Mouse (Mus musculus): ENCODE measurements around the gene Hip1. TPM values are rescaled to one million over a fixed set of nuclear protein-coding genes. Genes with fewer than 3 reads are reported as not detected.

Hip1 gene
- total RNA-seq (2014; fragmentation: Nextera tagmentation) (not detected in 2 replicates), total RNA-seq (2017) (0.17 and 0.38 TPM in 2 replicates), polyA plus RNA-seq (2012) (not detected in 2 replicates)

GRCm38 (mm10) chr5:135544865-135545797, at the start of gene Hip1:
Gene Hip1, minus strand, starts transcription at chr5:135545120.
- DNase-seq (ENCODE audit: low spot score) (no peak), ATAC-seq (ENCODE audit: extremely low read depth, insufficient number of reproducible peaks, low FRiP score, poor library complexity, severe bottlenecking) (no peak)
- Histone ChIP-seq H3K9me3 (replicated peaks) (no peaks in the 10 kb centered on the region), H3K4me3 (ENCODE audit: low read depth, low read length) (no peak within 1 kb of the TSS), H3K27me3 (ENCODE audit: insufficient read depth, low read length) (peaks cover 17% of the 10 kb centered on the region; the same call in 1 of the 2 replicates), H3K36me3 (replicated peaks) (no peaks in the 10 kb centered on the region), H3K4me1 (ENCODE audit: insufficient read depth, low read depth, low read length) (no peaks in the 10 kb centered on the region)
- TF ChIP-seq GATA2 (IDR thresholded peaks at IDR 0.05; ENCODE audit: borderline replicate concordance, low read depth, low read length) (no peak), TAL1 (conservative IDR thresholded peaks at IDR 0.05; ENCODE audit: low read depth, low read length) (no peak), CTCF (IDR thresholded peaks at IDR 0.05; ENCODE audit: low read depth, low read length) (no peak), GATA1 (IDR thresholded peaks at IDR 0.05; ENCODE audit: borderline replicate concordance, low read length) (no peak), POLR2AphosphoS5 (IDR thresholded peaks at IDR 0.05; ENCODE audit: insufficient replicate concordance, low read depth, low read length) (no peak)

DNA sequence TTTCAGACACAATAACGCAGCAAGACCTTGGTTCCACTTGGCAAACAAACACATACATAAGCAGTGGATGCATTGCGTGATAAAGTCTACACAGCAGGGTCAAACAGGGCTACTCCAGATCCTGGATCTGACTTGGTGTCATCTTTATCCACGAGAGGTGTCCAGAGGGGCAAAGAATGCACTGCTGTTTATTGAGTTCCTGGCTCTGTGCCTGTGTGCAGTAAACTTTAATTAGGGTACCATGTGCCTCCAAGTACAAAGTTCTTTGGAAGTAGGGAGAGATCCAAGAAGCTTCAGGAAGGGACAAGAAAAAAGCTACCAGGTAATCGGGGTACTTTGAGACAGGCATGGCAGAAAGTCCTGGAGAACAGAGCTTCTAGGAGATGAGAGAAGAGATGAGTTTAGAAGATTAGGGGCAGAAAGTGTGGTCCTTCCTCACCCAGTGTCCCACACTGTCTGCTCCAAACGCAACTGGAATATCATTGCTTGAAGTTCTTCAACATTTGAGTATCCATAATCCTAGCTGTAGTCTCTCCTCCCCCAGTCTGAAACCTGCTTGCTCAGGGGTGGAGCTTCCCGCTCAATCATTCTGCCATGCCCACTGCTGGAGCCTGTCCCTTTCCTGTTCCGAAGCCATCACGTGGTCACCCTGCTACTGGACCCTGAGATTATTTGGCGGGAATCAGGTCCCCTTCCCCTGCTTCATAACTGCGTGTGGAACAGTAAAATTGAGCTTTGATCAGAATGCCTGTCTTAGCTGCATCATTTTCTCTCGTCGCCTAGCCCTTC, 45.3 kb upstream of the Hip1 start:
- H3K36me3 ChIP-seq (replicated peaks) = no peaks in the 10 kb centered on the region
- TF ChIP-seq TAL1 (conservative IDR thresholded peaks at IDR 0.05; ENCODE audit: low read depth, low read length) (no peak), POLR2AphosphoS5 (IDR thresholded peaks at IDR 0.05; ENCODE audit: insufficient replicate concordance, low read depth, low read length) (no peak), GATA1 (IDR thresholded peaks at IDR 0.05; ENCODE audit: borderline replicate concordance, low read length) (no peak)
- H3K27me3 ChIP-seq (ENCODE audit: insufficient read depth, low read length) = no peaks in the 10 kb centered on the region
- H3K4me3 ChIP-seq (ENCODE audit: low read depth, low read length) = no peak overlapping the region
- H3K4me1 ChIP-seq (ENCODE audit: insufficient read depth, low read depth, low read length) = no peaks in the 10 kb centered on the region
- H3K9me3 ChIP-seq (replicated peaks) = 0 out of 2 replicates have a peak, but pooled peaks cover 4% of the 10 kb centered on the region
- no peak for ATAC-seq (ENCODE audit: extremely low read depth, insufficient number of reproducible peaks, low FRiP score, poor library complexity, severe bottlenecking)
- no peak for DNase-seq (ENCODE audit: low spot score)

DNA sequence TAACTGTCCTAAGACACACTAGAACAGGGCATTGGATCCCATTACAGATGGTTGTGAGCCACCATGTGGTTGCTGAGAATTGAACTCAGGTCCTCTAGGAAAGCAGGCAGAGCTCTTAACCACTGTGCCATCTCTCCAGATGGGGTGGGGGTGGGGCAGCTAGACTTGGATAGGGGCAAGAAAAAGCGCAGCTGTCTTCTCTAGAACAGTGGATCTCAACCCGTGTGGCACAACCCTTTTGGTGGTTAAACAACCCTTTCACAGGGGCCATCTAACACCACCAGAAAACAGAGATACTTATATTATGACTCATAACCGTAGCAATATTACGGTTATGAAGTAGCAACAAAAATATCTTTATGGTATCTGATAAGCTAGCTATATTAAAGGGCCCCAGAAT, 42.8 kb upstream of the Hip1 start:
- no peak for TF ChIP-seq POLR2AphosphoS5 (IDR thresholded peaks at IDR 0.05; ENCODE audit: insufficient replicate concordance, low read depth, low read length)
- TF ChIP-seq GATA2 (IDR thresholded peaks at IDR 0.05; ENCODE audit: borderline replicate concordance, low read depth, low read length) = no peak
- no peak for TF ChIP-seq CTCF (IDR thresholded peaks at IDR 0.05; ENCODE audit: low read depth, low read length)
- no peak for TF ChIP-seq GATA1 (IDR thresholded peaks at IDR 0.05; ENCODE audit: borderline replicate concordance, low read length)
- TF ChIP-seq TAL1 (conservative IDR thresholded peaks at IDR 0.05; ENCODE audit: low read depth, low read length) = no peak
- Histone ChIP-seq H3K4me3 (ENCODE audit: low read depth, low read length) (no peak overlapping the region), H3K4me1 (ENCODE audit: insufficient read depth, low read depth, low read length) (no peaks in the 10 kb centered on the region), H3K27me3 (ENCODE audit: insufficient read depth, low read length) (no peaks in the 10 kb centered on the region), H3K9me3 (replicated peaks) (0 out of 2 replicates have a peak, but pooled peaks cover 4% of the 10 kb centered on the region), H3K36me3 (replicated peaks) (no peaks in the 10 kb centered on the region)
- DNase-seq (ENCODE audit: low spot score) = no peak
- no peak for ATAC-seq (ENCODE audit: extremely low read depth, insufficient number of reproducible peaks, low FRiP score, poor library complexity, severe bottlenecking)

DNA sequence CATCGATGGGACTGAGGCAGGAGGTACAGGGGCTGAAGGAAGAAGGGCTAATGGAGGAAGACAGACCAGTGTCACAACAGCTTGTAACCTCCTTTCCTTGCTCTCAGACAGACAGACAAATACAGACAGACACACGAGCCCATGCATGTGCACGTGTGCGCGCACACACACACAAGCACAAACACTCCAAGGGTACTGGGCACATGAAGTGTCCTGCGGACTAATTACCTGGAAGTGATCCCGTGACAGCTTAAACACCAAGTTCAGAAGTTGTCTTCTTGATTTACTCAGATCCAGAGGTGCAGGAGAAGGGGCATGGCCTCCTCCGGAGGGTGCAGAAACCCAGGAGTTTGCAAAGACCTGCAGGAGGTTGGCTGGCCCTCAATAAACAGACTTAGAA, 40.8 kb upstream of the Hip1 start:
- no peaks in the 10 kb centered on the region for H3K36me3 ChIP-seq (replicated peaks)
- H3K27me3 ChIP-seq (ENCODE audit: insufficient read depth, low read length) = no peaks in the 10 kb centered on the region
- ATAC-seq (ENCODE audit: extremely low read depth, insufficient number of reproducible peaks, low FRiP score, poor library complexity, severe bottlenecking) (no peak), DNase-seq (ENCODE audit: low spot score) (no peak)
- 0 out of 2 replicates have a peak, but pooled peaks cover 4% of the 10 kb centered on the region for H3K9me3 ChIP-seq (replicated peaks)
- no peak overlapping the region for H3K4me3 ChIP-seq (ENCODE audit: low read depth, low read length)
- H3K4me1 ChIP-seq (ENCODE audit: insufficient read depth, low read depth, low read length) = no peaks in the 10 kb centered on the region
- no peak for TF ChIP-seq POLR2AphosphoS5 (IDR thresholded peaks at IDR 0.05; ENCODE audit: insufficient replicate concordance, low read depth, low read length)
- no peak for TF ChIP-seq TAL1 (conservative IDR thresholded peaks at IDR 0.05; ENCODE audit: low read depth, low read length)
- no peak for TF ChIP-seq GATA2 (IDR thresholded peaks at IDR 0.05; ENCODE audit: borderline replicate concordance, low read depth, low read length)
- TF ChIP-seq CTCF (IDR thresholded peaks at IDR 0.05; ENCODE audit: low read depth, low read length) = no peak
- no peak for TF ChIP-seq GATA1 (IDR thresholded peaks at IDR 0.05; ENCODE audit: borderline replicate concordance, low read length)

DNA sequence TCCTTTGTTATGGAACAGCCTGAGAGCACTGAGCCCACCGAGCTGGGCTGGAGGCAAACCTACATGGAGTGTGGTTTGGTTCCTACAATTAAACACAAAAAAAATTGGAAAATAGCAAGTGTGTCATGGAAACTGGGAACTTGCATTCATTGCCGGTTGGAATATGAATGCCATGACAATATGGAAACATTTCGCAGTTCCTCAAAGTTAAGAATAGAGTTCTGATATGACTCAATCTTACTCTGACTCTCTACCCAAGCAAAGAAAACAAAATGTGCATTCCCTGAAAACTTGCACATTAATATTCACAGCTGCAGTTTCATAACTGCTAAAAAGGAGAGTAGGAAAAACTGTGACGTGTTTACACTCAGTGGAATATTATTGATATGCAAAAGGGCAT, 37.4 kb upstream of the Hip1 start:
- H3K4me1 ChIP-seq (ENCODE audit: insufficient read depth, low read depth, low read length) = no peaks in the 10 kb centered on the region
- no peaks in the 10 kb centered on the region for H3K27me3 ChIP-seq (ENCODE audit: insufficient read depth, low read length)
- no peak overlapping the region for H3K4me3 ChIP-seq (ENCODE audit: low read depth, low read length)
- no peak for DNase-seq (ENCODE audit: low spot score)
- no peaks in the 10 kb centered on the region for H3K36me3 ChIP-seq (replicated peaks)
- ATAC-seq (ENCODE audit: extremely low read depth, insufficient number of reproducible peaks, low FRiP score, poor library complexity, severe bottlenecking) = no peak
- no peaks in the 10 kb centered on the region for H3K9me3 ChIP-seq (replicated peaks)
- TF ChIP-seq GATA2 (IDR thresholded peaks at IDR 0.05; ENCODE audit: borderline replicate concordance, low read depth, low read length) (no peak), POLR2AphosphoS5 (IDR thresholded peaks at IDR 0.05; ENCODE audit: insufficient replicate concordance, low read depth, low read length) (no peak), CTCF (IDR thresholded peaks at IDR 0.05; ENCODE audit: low read depth, low read length) (no peak), TAL1 (conservative IDR thresholded peaks at IDR 0.05; ENCODE audit: low read depth, low read length) (no peak), GATA1 (IDR thresholded peaks at IDR 0.05; ENCODE audit: borderline replicate concordance, low read length) (no peak)

DNA sequence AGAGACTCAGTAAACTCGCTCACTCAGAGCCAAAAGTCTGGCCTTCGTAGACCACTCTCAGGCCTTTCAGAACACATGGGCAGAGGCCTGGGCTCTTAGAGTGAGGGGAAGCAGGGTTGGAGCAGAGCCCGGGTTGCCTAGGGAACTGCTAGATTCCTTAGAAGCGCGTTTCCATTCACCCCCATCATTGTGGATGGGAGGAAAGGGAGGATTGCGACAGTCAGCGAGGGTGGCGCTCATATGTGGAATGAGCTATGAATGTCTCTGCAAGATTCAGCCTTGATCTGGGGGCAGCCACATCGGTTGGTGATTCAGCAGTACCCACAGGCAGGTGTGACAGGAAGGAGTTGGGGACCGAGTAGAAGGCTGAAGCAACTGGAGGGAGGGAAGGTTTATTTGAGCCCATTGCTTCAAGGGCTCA, 34.4 kb upstream of the Hip1 start:
- H3K4me1 ChIP-seq (ENCODE audit: insufficient read depth, low read depth, low read length) = no peaks in the 10 kb centered on the region
- no peaks in the 10 kb centered on the region for H3K36me3 ChIP-seq (replicated peaks)
- no peaks in the 10 kb centered on the region for H3K27me3 ChIP-seq (ENCODE audit: insufficient read depth, low read length)
- TF ChIP-seq CTCF (IDR thresholded peaks at IDR 0.05; ENCODE audit: low read depth, low read length) (no peak), GATA1 (IDR thresholded peaks at IDR 0.05; ENCODE audit: borderline replicate concordance, low read length) (no peak)
- ATAC-seq (ENCODE audit: extremely low read depth, insufficient number of reproducible peaks, low FRiP score, poor library complexity, severe bottlenecking) (no peak), DNase-seq (ENCODE audit: low spot score) (no peak)
- no peaks in the 10 kb centered on the region for H3K9me3 ChIP-seq (replicated peaks)
- no peak overlapping the region for H3K4me3 ChIP-seq (ENCODE audit: low read depth, low read length)
